Mouse (Mus musculus): Measurements from ENCODE around the gene Hspg2.

GRCm38 (mm10) chr4:137493187-137493586, 24.6 kb downstream of the Hspg2 start:
- TF ChIP-seq CTCF (IDR thresholded peaks at IDR 0.05; ENCODE audit: low read depth, low read length) (no peak), EP300 (IDR thresholded peaks at IDR 0.05; ENCODE audit: insufficient read depth, low read depth, low read length) (peak; percentile 44; the same call in 1 of the 2 replicates), POLR2A (IDR thresholded peaks at IDR 0.05; ENCODE audit: insufficient read depth, low read length) (no peak)
